Mouse (Mus musculus): ENCODE measurements around the gene Gm609. TPM values are rescaled to one million over a fixed set of nuclear protein-coding genes. Genes with fewer than 3 reads are reported as not detected.

The Gm609 gene
- total RNA-seq, 2 experiments from 2014 or later = not detected

DNA sequence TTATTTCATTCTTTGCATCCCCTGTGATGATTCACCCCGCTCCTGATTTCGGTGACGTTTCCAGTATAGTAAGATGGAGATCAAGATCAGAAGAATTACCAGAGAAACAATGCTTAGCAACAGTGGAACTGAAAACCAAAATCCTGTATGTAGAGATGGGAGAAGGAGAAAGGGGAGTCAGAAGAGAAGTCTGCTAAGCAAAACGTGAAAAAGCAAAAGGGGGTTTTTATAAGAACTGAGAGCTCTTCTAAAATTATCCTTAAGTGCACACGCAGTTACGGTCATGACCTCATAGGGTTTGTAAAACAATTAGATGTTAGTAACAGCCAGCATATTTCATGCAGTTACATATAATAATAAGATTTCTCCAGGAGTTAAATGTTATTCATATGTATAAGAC is 100.5 kb downstream of the Gm609 start:
- no peak for DNase-seq

- DNase-seq = no peak
Observed at GRCm38 (mm10) chr16:45391680-45392079, 101.1 kb downstream of the Gm609 start.

- no peak for DNase-seq
Observed at GRCm38 (mm10) chr16:45390286-45390956, 102.3 kb downstream of the Gm609 start.

- DNase-seq = no peak
Observed at GRCm38 (mm10) chr16:45389833-45390232, 102.9 kb downstream of the Gm609 start.

DNA sequence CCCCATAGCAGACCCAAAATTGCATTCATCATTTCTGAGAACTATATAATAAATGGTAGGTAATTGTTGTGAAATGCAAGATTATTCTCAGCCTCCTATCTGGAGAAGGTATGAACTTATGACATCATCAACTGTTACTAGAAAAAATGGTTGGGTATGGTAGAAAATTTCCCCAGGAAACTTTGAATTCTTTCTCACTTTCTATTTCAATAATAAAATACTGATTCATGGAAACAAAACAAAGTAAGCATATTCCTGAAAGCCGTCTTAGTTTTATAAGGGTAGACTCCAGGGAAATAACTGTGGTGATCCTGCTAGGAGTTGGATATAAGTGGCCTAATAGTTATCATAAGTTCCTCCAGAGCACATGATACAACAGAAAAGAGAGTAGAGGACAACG is 103.7 kb downstream of the Gm609 start:
- no peak for DNase-seq

DNA sequence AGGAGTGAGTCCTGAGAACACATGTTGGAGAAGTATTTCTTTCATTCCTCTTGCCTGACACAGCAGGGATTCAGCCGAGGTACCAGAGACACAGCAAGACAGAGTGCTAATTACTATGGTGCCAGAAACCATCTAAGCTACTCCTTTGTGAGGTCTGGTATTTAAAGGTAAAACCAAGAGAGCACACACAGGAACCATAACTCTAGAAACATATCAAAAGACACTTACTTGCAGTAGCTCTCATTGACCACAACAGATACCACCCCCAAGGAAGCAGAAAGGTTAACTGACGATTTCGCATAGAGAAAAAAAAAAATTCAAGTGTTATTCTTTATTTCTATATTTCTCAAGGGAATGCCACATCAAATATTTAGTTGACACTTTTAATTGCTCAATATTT is 111.0 kb downstream of the Gm609 start:
- DNase-seq = no peak

DNA sequence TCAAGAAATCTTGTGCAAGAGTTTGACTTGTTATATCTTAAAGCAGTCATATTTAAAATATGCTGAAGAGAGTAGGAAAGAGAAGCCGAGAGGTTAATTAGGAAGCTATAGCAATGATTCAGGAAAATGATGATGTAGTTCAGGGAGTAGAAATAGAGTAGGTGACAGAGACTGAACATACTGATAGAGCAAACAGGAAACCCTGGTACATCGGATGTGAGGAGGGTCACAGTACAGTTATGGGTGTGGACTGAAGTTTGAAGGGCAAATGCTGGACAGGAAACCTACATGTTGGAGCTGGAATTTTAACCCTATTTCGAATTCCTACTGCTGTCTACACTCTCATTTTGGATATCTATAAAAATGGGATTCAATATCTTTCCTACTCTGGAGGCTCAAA is 113.8 kb downstream of the Gm609 start:
- DNase-seq = no peak

- DNase-seq = no peak
Observed at GRCm38 (mm10) chr16:45378147-45378943, 114.4 kb downstream of the Gm609 start.

DNA sequence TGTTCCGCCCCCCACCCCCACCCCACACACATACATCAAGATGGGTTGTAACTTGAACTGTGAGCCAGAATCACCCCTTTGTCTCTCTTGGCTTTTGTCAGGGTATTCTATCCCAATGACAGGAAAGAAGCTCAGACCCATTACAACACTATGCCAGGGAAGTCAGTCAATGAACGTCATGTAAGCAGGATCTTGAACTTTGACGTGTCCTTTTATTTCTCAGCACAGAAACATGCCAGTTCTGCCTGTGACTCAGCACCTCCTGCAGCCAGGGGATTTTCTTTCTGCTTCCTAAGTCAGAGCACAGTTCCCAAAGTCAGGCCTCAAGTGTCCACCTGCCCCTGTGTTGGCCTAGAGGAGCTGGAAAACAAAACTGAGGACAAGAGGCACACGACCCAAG is 115.4 kb downstream of the Gm609 start:
- no peak for DNase-seq

DNA sequence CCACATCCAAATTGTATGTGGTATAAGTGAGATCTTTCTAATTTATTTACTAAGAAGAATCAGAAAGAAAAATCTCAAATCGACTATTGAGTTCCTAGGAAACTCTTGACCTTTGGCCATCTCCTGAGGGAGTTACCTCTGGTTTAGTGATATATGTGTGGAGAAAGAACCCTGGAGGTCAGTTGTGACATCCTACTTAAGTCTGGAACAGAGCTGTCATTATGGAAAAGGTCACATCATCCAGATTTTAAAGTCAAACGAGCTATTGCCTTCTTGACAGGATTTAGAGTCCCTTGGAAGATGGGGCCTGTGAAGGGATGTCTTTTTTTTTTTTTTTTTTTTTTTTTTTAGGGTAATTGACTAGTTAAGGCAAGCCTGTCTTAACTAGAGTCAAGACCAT is 116.0 kb downstream of the Gm609 start:
- no peak for DNase-seq

DNA sequence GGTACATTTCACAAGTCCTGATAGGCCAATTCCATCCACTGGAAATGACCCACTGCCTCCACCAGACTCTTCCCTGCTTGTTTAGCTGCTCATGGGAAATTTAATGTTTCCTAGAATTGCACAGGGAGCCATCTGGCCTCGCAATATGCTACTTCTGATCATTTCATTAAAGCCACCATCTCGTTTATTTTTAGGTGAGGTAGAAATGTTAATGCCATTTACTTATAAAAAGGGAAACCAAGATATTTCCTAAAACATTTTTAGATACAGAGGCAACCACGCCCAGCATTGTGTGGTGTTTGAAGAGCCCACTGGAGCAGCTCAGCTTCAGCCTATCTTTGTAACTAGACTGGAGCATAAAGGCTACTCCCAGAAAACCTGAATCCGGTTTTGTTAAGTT is 116.5 kb downstream of the Gm609 start:
- no peak for DNase-seq

- DNase-seq = no peak
Observed at GRCm38 (mm10) chr16:45375506-45376225, 117.1 kb downstream of the Gm609 start.

- DNase-seq = no peak
Observed at GRCm38 (mm10) chr16:45374074-45374473, 118.7 kb downstream of the Gm609 start.

DNA sequence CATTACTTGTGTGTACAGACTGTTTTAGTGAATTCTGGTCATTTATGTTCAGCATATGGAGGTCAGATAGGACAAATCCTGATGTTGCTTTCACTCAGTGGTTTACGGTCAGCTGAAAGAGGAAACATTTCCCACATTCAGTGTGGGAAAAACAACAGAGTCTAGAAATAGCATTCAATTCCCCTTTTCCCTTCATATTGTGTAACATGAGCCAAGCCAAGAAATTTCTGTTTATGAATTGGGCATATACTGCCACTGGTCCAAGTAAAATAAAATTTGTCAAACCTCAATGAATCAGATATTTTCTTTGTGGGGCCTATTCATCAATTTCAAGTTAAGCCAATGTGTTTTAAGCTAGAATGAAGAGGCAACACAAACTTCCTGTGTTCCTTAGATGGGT is 121.7 kb downstream of the Gm609 start:
- DNase-seq = no peak

DNA sequence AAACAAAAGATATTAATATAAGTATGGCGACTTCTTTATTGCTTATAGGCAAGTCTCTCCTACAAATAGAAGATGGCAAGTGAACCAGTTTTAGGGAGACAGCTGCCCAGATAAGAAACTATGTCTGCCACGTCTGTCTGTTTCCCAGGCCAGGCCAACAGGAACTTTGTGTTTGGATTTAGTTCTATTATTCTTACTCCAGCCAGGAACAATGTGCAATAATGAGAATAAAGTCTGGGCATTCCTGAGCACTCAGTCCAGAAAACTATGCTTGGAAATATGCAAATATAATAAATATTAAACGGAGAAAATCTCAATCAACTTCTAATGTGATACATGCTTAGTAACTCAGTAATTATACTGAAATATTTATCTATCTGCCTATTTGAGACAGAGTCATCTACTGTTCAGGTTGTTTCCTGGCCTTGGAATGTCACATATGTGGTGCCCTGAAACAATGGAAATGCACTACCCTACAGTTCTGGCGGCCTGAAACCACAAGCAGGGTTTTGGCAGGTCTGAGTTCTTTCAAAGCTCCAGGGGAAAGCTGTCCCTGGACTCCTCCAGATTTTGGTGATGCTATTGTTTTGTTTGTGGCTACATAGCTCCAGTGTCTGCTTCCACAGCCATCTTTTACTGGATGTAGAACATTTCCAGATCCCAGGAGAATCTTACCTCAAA is 123.3 kb downstream of the Gm609 start:
- no peak for DNase-seq

DNA sequence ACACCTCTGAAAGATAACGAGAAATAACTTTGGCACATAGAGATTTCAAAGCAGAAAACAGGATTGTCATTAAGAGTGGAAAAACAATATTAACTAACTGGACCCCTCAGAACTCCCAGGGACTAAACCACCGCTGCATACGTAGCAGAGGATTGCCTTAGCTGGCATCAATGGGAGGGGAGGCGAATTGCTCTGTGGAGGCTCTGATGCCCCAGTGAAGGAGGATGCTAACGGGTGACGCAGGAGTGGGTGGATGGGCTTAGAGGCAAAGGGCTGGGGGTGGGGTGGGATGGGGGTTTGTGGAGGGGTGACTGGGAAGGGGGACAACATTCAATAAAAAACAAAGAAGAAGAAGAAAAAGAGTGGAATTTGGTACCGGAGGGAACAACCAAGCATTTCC is 126.7 kb downstream of the Gm609 start:
- no peak for DNase-seq

DNA sequence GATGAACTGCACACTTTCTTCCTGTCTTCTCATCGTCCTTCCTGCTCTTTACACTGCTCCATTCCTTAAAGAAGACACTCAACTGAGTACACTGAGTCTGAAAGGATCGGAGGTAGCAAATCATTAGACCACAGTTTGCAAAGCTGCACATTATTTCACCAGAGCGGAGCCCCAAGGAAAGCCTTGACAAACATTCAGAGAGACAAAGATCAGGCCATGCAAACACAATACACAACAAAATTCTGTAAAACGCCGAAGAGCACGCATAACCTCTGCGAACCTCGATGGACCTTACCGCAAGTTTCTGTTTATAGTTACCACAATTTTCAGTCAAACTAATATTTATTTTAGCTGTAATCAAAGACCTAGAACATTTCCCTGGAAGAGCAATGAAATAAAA is 127.4 kb downstream of the Gm609 start:
- no peak for DNase-seq

GRCm38 (mm10) chr16:45364627-45365026 is 128.1 kb downstream of the Gm609 start:
- DNase-seq = no peak

DNA sequence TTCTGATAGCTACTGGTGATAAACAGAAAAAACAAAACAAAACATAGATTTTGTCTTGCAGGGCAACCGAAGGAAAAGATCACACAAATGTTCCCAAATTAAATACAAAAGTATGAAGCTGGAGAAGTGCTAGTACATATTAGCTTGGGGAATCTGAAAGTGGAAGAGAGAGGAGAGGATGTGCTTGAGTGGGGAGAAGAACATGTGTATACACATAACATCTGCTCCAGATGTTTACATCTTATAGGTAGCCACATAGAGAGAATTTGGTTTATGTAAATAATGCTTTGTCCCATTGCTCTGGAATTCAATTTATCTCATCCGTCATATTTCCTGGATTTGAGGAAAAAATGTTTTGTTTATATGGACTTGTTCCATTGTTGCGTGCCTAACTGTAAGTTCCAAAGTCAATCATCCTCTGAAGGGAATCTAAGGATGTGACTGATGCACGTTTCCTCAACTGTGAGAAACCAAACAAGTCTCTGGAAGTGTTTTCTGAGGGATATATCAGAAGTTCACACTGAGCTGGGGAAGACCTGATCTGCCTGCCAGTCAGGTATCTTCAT is 129.2 kb downstream of the Gm609 start:
- no peak for DNase-seq
